Mouse (Mus musculus) spleen, adult 2 months (tissue): ENCODE data around the gene Tmem170b.

Experiments used
- CTCF ChIP-seq: fragments of 200-500 bp; IDR thresholded peaks from 2 replicates; pipeline ENCODE4 v1.5.1; 2011; ENCODE audit warnings: mild to moderate bottlenecking, inconsistent platforms; ENCODE audit not compliant: insufficient read depth, insufficient read length, insufficient replicate concordance; ENCODE audit errors: extremely low read depth
- POLR2A ChIP-seq: fragments of 200-500 bp; IDR thresholded peaks from 2 replicates; pipeline ENCODE4 v1.6.1; 2011; ENCODE audit warnings: low read depth, low read length, inconsistent platforms

DNA sequence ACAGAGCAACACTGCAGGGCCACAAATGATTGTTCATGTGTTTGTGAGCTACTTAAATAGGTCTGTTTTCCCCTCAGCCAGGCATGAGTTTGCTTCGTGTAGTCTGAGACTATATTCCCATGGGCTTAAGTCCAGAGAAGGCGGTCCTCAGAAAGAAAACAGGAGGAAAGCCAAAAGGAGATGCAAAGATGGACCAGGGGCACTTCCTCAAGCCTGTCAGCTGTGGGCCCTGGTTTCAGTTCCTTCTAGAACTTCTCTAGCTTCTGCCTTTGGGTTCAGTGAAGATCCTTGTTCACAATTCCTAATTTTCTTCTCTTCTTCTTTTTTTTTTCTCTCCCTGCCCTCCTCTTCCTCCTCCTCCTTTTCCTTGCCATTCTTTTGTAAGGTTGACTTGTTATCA is 9.0 kb upstream of the Tmem170b start:
- no peak for TF ChIP-seq CTCF
- TF ChIP-seq POLR2A = no peak
